Mouse (Mus musculus) layer of hippocampus, adult 9-11 months (tissue): ENCODE measurements around the gene Insc.
"Not testable (repeated sequence)": the region's sequence is repeated elsewhere in the genome, so short reads cannot be mapped to it uniquely, and the experiment has no call there.

Source experiments
- DNase-seq: peaks from one replicate; pipeline ENCODE4 v3.0.0; 2022

Insc gene

GRCm38 (mm10) chr7:114743022-114743780 is at the start of gene Insc:
TSS of gene Insc (plus strand) at chr7:114743694.
- no peak for DNase-seq

GRCm38 (mm10) chr7:114700871-114701270 is 42.6 kb upstream of the Insc start:
- DNase-seq: no peak

- DNase-seq: no peak
Observed at GRCm38 (mm10) chr7:114706716-114707115, 36.8 kb upstream of the Insc start.

- no peak for DNase-seq
Observed at GRCm38 (mm10) chr7:114707398-114707797, 36.1 kb upstream of the Insc start.

GRCm38 (mm10) chr7:114710419-114710818 is 33.1 kb upstream of the Insc start:
- no peak for DNase-seq

GRCm38 (mm10) chr7:114712523-114712922 is 31.0 kb upstream of the Insc start:
- DNase-seq: no peak

- no peak for DNase-seq
Observed at GRCm38 (mm10) chr7:114718300-114718699, 25.2 kb upstream of the Insc start, which contains the start of gene Calcb. TSS of gene Calcb (plus strand) at chr7:114718643.

GRCm38 (mm10) chr7:114719381-114720131 is 23.9 kb upstream of the Insc start:
- DNase-seq: no peak

GRCm38 (mm10) chr7:114729696-114730095 is 13.8 kb upstream of the Insc start:
- DNase-seq: not testable (repeated sequence)

- DNase-seq: no peak
Observed at GRCm38 (mm10) chr7:114731175-114731574, 12.3 kb upstream of the Insc start.

- not testable (repeated sequence) for DNase-seq
Observed at GRCm38 (mm10) chr7:114731700-114732099, 11.8 kb upstream of the Insc start.

GRCm38 (mm10) chr7:114736256-114736655 is 7.2 kb upstream of the Insc start:
- no peak for DNase-seq

GRCm38 (mm10) chr7:114738166-114738565 is 5.3 kb upstream of the Insc start:
- DNase-seq: no peak

- DNase-seq: no peak
Observed at GRCm38 (mm10) chr7:114740360-114741165, 2.9 kb upstream of the Insc start.

GRCm38 (mm10) chr7:114744639-114745245 is 1.2 kb downstream of the Insc start:
- DNase-seq: no peak

GRCm38 (mm10) chr7:114745481-114746271 is 2.2 kb downstream of the Insc start:
- DNase-seq: peak; percentile 39

GRCm38 (mm10) chr7:114747596-114747995 is 4.1 kb downstream of the Insc start:
- DNase-seq: peak; percentile 84

- DNase-seq: no peak
Observed at GRCm38 (mm10) chr7:114748239-114748638, 4.7 kb downstream of the Insc start.

GRCm38 (mm10) chr7:114753471-114753870 is 10.0 kb downstream of the Insc start:
- DNase-seq: no peak

- DNase-seq: no peak
Observed at GRCm38 (mm10) chr7:114754196-114754595, 10.7 kb downstream of the Insc start.

GRCm38 (mm10) chr7:114754626-114755025 is 11.1 kb downstream of the Insc start:
- no peak for DNase-seq

GRCm38 (mm10) chr7:114762660-114763059 is 19.2 kb downstream of the Insc start:
- DNase-seq: no peak
